ENCODE assay signal across 8 mouse cellular contexts in genomic region chr16:23897984-23898586, GRCm38 (mm10). TPM values are rescaled to one million over a fixed set of nuclear protein-coding genes. Genes with fewer than 3 reads are reported as not detected.
DNase-seq lines count a peak whose midpoint lies in the region; ATAC-seq and TF ChIP-seq lines count a peak whose summit lies in the region.

No protein-coding gene starts in this region.

- TF ChIP-seq EP300 in liver, postnatal 0 days (IDR thresholded peaks at IDR 0.05; ENCODE audit: low read depth), result no peak

- H3K9me3 ChIP-seq in ES-E14 (ENCODE audit: control insufficient read depth, insufficient read depth, low read depth, low read length), result no peaks in the 10 kb centered on the region
- H3K9me3 ChIP-seq in forebrain, postnatal 0 days (ENCODE audit: low read length), result no peaks in the 10 kb centered on the region
- H3K9me3 ChIP-seq in liver, postnatal 0 days (ENCODE audit: low read length), result no peaks in the 10 kb centered on the region
- H3K9me3 ChIP-seq in neural tube, embryonic 13.5 days, result no peaks in the 10 kb centered on the region

- H3K4me3 ChIP-seq in ES-E14 (ENCODE audit: insufficient read depth in 1 of 2, low read depth in 1 of 2, low read length in 2 of 2, poor library complexity in 1 of 2, severe bottlenecking in 1 of 2), result no peak overlapping the region
- peak overlapping the region; percentile 25 for H3K4me3 ChIP-seq in forebrain, postnatal 0 days (ENCODE audit: low read depth, low read length)
- H3K4me3 ChIP-seq in liver, postnatal 0 days (ENCODE audit: low read depth, low read length), result peak overlapping the region; percentile 17; the same call in 1 of the 2 replicates
- H3K4me3 ChIP-seq in neural tube, embryonic 13.5 days, result peak overlapping the region; percentile 28
- no peak overlapping the region for H3K4me3 ChIP-seq in testis, adult 2 months (ENCODE audit: control insufficient read depth, low read depth, low read length)

- 0 out of 2 replicates have a peak, but pooled peaks cover 4% of the 10 kb centered on the region for H3K27me3 ChIP-seq in forebrain, postnatal 0 days (ENCODE audit: insufficient read depth, low read length)
- no peaks in the 10 kb centered on the region for H3K27me3 ChIP-seq in liver, postnatal 0 days (ENCODE audit: insufficient read depth, low read length)
- H3K27me3 ChIP-seq in neural tube, embryonic 13.5 days, result peaks cover 23% of the 10 kb centered on the region
- no peaks in the 10 kb centered on the region for H3K27me3 ChIP-seq in testis, adult 2 months (ENCODE audit: control insufficient read depth, insufficient read depth, low read length)

- no peak for TF ChIP-seq POLR2A in testis, adult 2 months (IDR thresholded peaks at IDR 0.05; ENCODE audit: control insufficient read depth, low read depth, low read length)

- H3K4me1 ChIP-seq in ES-E14 (ENCODE audit: control insufficient read depth in 2 of 2, insufficient read depth in 2 of 2, low read length in 2 of 2, poor library complexity in 1 of 2), result peaks cover 2 to 8% of the 10 kb centered on the region in 2 experiments; a peak in 1 of 4 replicates
- no peaks in the 10 kb centered on the region; the same call in 1 of the 2 replicates for H3K4me1 ChIP-seq in forebrain, postnatal 0 days (ENCODE audit: insufficient read depth)
- H3K4me1 ChIP-seq in liver, postnatal 0 days (ENCODE audit: insufficient read depth), result peaks cover 10% of the 10 kb centered on the region; the same call in 1 of the 2 replicates
- peaks cover 14% of the 10 kb centered on the region for H3K4me1 ChIP-seq in neural tube, embryonic 13.5 days (replicated peaks)
- H3K4me1 ChIP-seq in testis, adult 2 months (ENCODE audit: control insufficient read depth, insufficient read depth, low read length), result peaks cover 8% of the 10 kb centered on the region

- no peak for DNase-seq in ES-E14 (ENCODE audit: low read depth, low spot score)
- peak; percentile 62 to 70 for DNase-seq in cerebellum, adult 18-20 months
- DNase-seq in forebrain, postnatal 0 days, result peak; percentile 88
- peak; percentile 60 to 64 for DNase-seq in heart, postnatal 36 days
- peak; percentile 41 to 85 for DNase-seq in layer of hippocampus, adult 18-20 months (ENCODE audit: low spot score in 2 of 2)
- peak; percentile 71 for DNase-seq in liver, postnatal 0 days

- in situ Hi-C loops in ES-E14 (cut with MboI; ENCODE audit: low sequenced_read_pairs in 2 of 2, unreplicated experiment in 2 of 2), result loop anchor here in 1 of 2 experiments (10.0 kb wide), 2 partner anchors 353 to 443 kb away; no protein-coding TSS in a partner anchor

- peak overlapping the region; percentile 7; the same call in 1 of the 2 replicates for H3K9ac ChIP-seq in ES-E14 (ENCODE audit: insufficient read depth, low read depth, low read length, poor library complexity, severe bottlenecking)
- peak overlapping the region; percentile 43 for H3K9ac ChIP-seq in forebrain, postnatal 0 days
- H3K9ac ChIP-seq in liver, postnatal 0 days (replicated peaks), result no peak overlapping the region
- H3K9ac ChIP-seq in neural tube, embryonic 13.5 days, result peak overlapping the region; percentile 51

- H3K4me2 ChIP-seq in forebrain, postnatal 0 days (ENCODE audit: low read depth), result peak overlapping the region; percentile 50
- peak overlapping the region; percentile 65 for H3K4me2 ChIP-seq in liver, postnatal 0 days (ENCODE audit: low read depth, low read length)
- H3K4me2 ChIP-seq in neural tube, embryonic 13.5 days, result peak overlapping the region; percentile 58

- 6% methylated on average over 15 of the region's 15 CpGs for WGBS in forebrain, postnatal 0 days
- 5% methylated on average over 15 of the region's 15 CpGs for WGBS in liver, postnatal 0 days (ENCODE audit: insufficient replicate concordance)
- WGBS in neural tube, embryonic 13.5 days, result 6% methylated on average over 15 of the region's 15 CpGs

- TF ChIP-seq CTCF in forebrain, postnatal 0 days (IDR thresholded peaks at IDR 0.05; ENCODE audit: low read depth), result peak; percentile 86
- peak; percentile 73 for TF ChIP-seq CTCF in liver, postnatal 0 days (IDR thresholded peaks at IDR 0.05; ENCODE audit: low read depth)
- TF ChIP-seq CTCF in testis, adult 2 months (IDR thresholded peaks at IDR 0.05; ENCODE audit: control insufficient read depth, insufficient read depth, insufficient replicate concordance, low read depth, low read length), result peak; percentile 39; the same call in 1 of the 2 replicates

- no peaks in the 10 kb centered on the region for H3K36me3 ChIP-seq in ES-E14 (ENCODE audit: control insufficient read depth, insufficient read depth, low read length, poor library complexity, severe bottlenecking)
- H3K36me3 ChIP-seq in forebrain, postnatal 0 days (ENCODE audit: insufficient read depth), result no peaks in the 10 kb centered on the region
- no peaks in the 10 kb centered on the region for H3K36me3 ChIP-seq in liver, postnatal 0 days (replicated peaks; ENCODE audit: insufficient read depth, low read length)
- no peaks in the 10 kb centered on the region for H3K36me3 ChIP-seq in neural tube, embryonic 13.5 days
- H3K36me3 ChIP-seq in testis, adult 2 months (ENCODE audit: control insufficient read depth, insufficient read depth, low read length), result no peaks in the 10 kb centered on the region

- H3K27ac ChIP-seq in ES-E14 (ENCODE audit: insufficient read depth, low read depth, low read length, poor library complexity, severe bottlenecking), result no peak overlapping the region
- no peak overlapping the region for H3K27ac ChIP-seq in forebrain, postnatal 0 days (ENCODE audit: low read depth, low read length)
- H3K27ac ChIP-seq in liver, postnatal 0 days (ENCODE audit: low read depth), result no peak overlapping the region
- H3K27ac ChIP-seq in neural tube, embryonic 13.5 days (replicated peaks), result peak overlapping the region; percentile 61
- no peak overlapping the region for H3K27ac ChIP-seq in testis, adult 2 months (ENCODE audit: control insufficient read depth, insufficient read depth, low read depth, low read length)

- ATAC-seq in forebrain, postnatal 0 days, result peak; percentile 94
- peak; percentile 71 for ATAC-seq in liver, postnatal 0 days
- peak; percentile 97 for ATAC-seq in neural tube, embryonic 13.5 days (ENCODE audit: low read depth)

- intact Hi-C loops in heart, postnatal 36 days (cut with DNase I), result loop anchor here (2.0 to 10.0 kb wide), 3 partner anchors 55 to 753 kb away; partner anchors contain the start of gene Adipoq

TF ChIP-seq in ES-E14, 5 proteins besides CTCF, POLR2A, EP300 and RAD21:
- TF ChIP-seq ZNF384 (IDR thresholded peaks at IDR 0.05; ENCODE audit: low read depth, low read length) (no peak), HCFC1 (IDR thresholded peaks at IDR 0.05; ENCODE audit: borderline replicate concordance, insufficient read depth, low read length) (no peak), MAFK (IDR thresholded peaks at IDR 0.05; ENCODE audit: insufficient read depth, low read depth, low read length) (no peak), ZC3H11A (IDR thresholded peaks at IDR 0.05; ENCODE audit: borderline replicate concordance, low read depth, low read length) (peak; percentile 35; the same call in 1 of the 2 replicates), CHD2 (IDR thresholded peaks at IDR 0.05; ENCODE audit: low read depth, low read length) (no peak)
TF ChIP-seq in ES-E14: peak in this region for 1.

RNA-seq across cellular contexts. Expression of gene Sst, which starts 7.3 kb away (rescaled TPM):
- 0.37 TPM in 1 of 2 replicates, not detected in the other for total RNA-seq in ES-E14 (2012; rRNA removed)
- 220 and 230 TPM in 2 replicates for total RNA-seq in forebrain, postnatal 0 days (2014; rRNA removed)
- polyA plus RNA-seq in forebrain, postnatal 0 days (2015; fragmentation: Nextera tagmentation; extraction: Ambion mirVana), result 513 and 516 TPM in 2 replicates
- total RNA-seq in heart, postnatal 36 days (2021), result not detected
- total RNA-seq in layer of hippocampus, adult 18-20 months (2021), result 100 to 1,000 TPM; 424 to 470 TPM
- 0.77 TPM in 1 of 2 replicates, not detected in the other for polyA plus RNA-seq in liver, postnatal 0 days (2015; fragmentation: Nextera tagmentation; extraction: Ambion mirVana)
- polyA plus RNA-seq in neural tube, embryonic 13.5 days (2015; fragmentation: Nextera tagmentation; extraction: Ambion mirVana), result 198 and 228 TPM in 2 replicates
- polyA plus RNA-seq in testis, adult 2 months (2012; rRNA removed), result not detected in 2 replicates

RNA-seq across cellular contexts. Expression of gene Rtp2, which starts 34.1 kb away (rescaled TPM):
- total RNA-seq in ES-E14 (2012; rRNA removed), result 0.18 TPM in 1 of 2 replicates, not detected in the other
- 0.38 and 0.62 TPM in 2 replicates for total RNA-seq in forebrain, postnatal 0 days (2014; rRNA removed)
- polyA plus RNA-seq in forebrain, postnatal 0 days (2015; fragmentation: Nextera tagmentation; extraction: Ambion mirVana), result 0.24 and 0.36 TPM in 2 replicates
- total RNA-seq in heart, postnatal 36 days (2021), result not detected
- under 1 TPM in 1 of 2 experiments, not detected in 1; 0.35 TPM for total RNA-seq in layer of hippocampus, adult 18-20 months (2021)
- not detected in 2 replicates for polyA plus RNA-seq in liver, postnatal 0 days (2015; fragmentation: Nextera tagmentation; extraction: Ambion mirVana)
- polyA plus RNA-seq in neural tube, embryonic 13.5 days (2015; fragmentation: Nextera tagmentation; extraction: Ambion mirVana), result not detected in 2 replicates
- polyA plus RNA-seq in testis, adult 2 months (2012; rRNA removed), result 0.20 and 0.66 TPM in 2 replicates

Comparison
In these comparisons a context has a peak if more than half of its experiments do, and no peak if none do; other contexts are left out.
1. H3K4me3 ChIP-seq: peak in forebrain, postnatal 0 days (single experiment), liver, postnatal 0 days (single experiment) and neural tube, embryonic 13.5 days (single experiment); none in ES-E14 (0 of 2) and testis, adult 2 months (single experiment).
2. RNA of gene Sst, which starts 7.3 kb away (total RNA-seq): 424 to 470 TPM in layer of hippocampus, adult 18-20 months and 220 to 230 TPM in forebrain, postnatal 0 days; 0.37 TPM in ES-E14 and not detected in heart, postnatal 36 days; every median in the first group is over 100 times any median in the second.
3. Peak in every context shown above with its lines, with median percentiles within 50 percentile points of each other: ATAC-seq, H3K4me2 ChIP-seq and CTCF ChIP-seq.